Mouse (Mus musculus) kidney, embryonic 14.5 days (tissue): ENCODE measurements around the gene Opcml. TPM values are rescaled to one million over a fixed set of nuclear protein-coding genes. Genes with fewer than 3 reads are reported as not detected.

ENCODE experiments used
- ATAC-seq: fragments of 200-750 bp; cut with Nextera tagmentation; 2 replicates; pipeline ENCODE4 v1.8.0; 2017; ENCODE audit warnings: moderate number of reproducible peaks, mild to moderate bottlenecking, moderate TSS enrichment, moderate library complexity; ENCODE audit not compliant: low FRiP score, low TSS enrichment
- H3K27ac ChIP-seq: fragments of 300-500 bp; sonication (generic); 2 replicates; pipeline ENCODE4 v1.5.1; 2014; ENCODE audit warnings: low read depth, mild to moderate bottlenecking, low read length, moderate library complexity, mixed read lengths
- H3K27me3 ChIP-seq: fragments of 300-500 bp; sonication (generic); 2 replicates; pipeline ENCODE4 v1.6.1; 2014; ENCODE audit warnings: mild to moderate bottlenecking, low read length; ENCODE audit not compliant: control insufficient read depth, insufficient read depth
- H3K36me3 ChIP-seq: fragments of 300-500 bp; sonication (generic); 2 replicates; pipeline ENCODE4 v1.6.1; 2014; ENCODE audit warnings: low read length, mixed read lengths; ENCODE audit not compliant: control insufficient read depth, insufficient read depth
- H3K4me1 ChIP-seq: fragments of 300-500 bp; sonication (generic); 2 replicates; pipeline ENCODE4 v1.6.1; 2014; ENCODE audit warnings: low read length, mixed read lengths; ENCODE audit not compliant: control insufficient read depth, insufficient read depth
- H3K4me2 ChIP-seq: fragments of 300-500 bp; sonication (generic); replicated peaks from 2 replicates; pipeline ENCODE4 v1.6.1; 2014; ENCODE audit warnings: low read depth, mild to moderate bottlenecking, low read length
- H3K4me3 ChIP-seq: fragments of 300-500 bp; sonication (generic); 2 replicates; pipeline ENCODE4 v1.5.1; 2014; ENCODE audit warnings: mild to moderate bottlenecking, low read length
- H3K9ac ChIP-seq: fragments of 300-500 bp; sonication (generic); 2 replicates; pipeline ENCODE4 v1.6.1; 2014; ENCODE audit warnings: low read depth, mild to moderate bottlenecking, low read length, moderate library complexity
- H3K9me3 ChIP-seq: fragments of 300-500 bp; sonication (generic); 2 replicates; pipeline ENCODE4 v1.6.1; 2016; ENCODE audit warnings: low read length; ENCODE audit not compliant: control insufficient read depth
- WGBS: fragments of 180-500 bp; shearing (Covaris S2); extraction: QIAGEN DNeasy Blood & Tissue Kit; methylation state at CpG from one replicate; pipeline ENCODE4 v1.1.7; 2014; 5-methylcytosine and 5-hydroxymethylcytosine counted together
- polyA plus RNA-seq: library from polyadenylated mRNA; unstranded; fragments of >200 nt; fragmentation: Nextera tagmentation; extraction: Ambion mirVana; gene quantifications from 2 replicates; pipeline ENCODE4 v1.2.1, GENCODE M21; 2014

Opcml gene
- 1.9 TPM in 2 replicates for polyA plus RNA-seq

- Histone ChIP-seq H3K4me2 (peak within 1 kb of the TSS; percentile 45), H3K4me1 (no peaks in the 10 kb centered on the region), H3K4me3 (peak within 1 kb of the TSS; percentile 34), H3K36me3 (no peaks in the 10 kb centered on the region), H3K9me3 (no peaks in the 10 kb centered on the region), H3K27me3 (peaks cover 27% of the 10 kb centered on the region), H3K27ac (no peak within 1 kb of the TSS), H3K9ac (no peak within 1 kb of the TSS)
- peak; percentile 62 for ATAC-seq
- 1% methylated on average over 28 of the region's 28 CpGs for WGBS
Measured at GRCm38 (mm10) chr9:27790725-27791638, at the start of gene Opcml. Gene Opcml (plus strand): TSS chr9:27790775.

- no peak for ATAC-seq
- Histone ChIP-seq H3K4me3 (no peak overlapping the region), H3K36me3 (no peaks in the 10 kb centered on the region), H3K4me2 (no peak overlapping the region), H3K27ac (no peak overlapping the region), H3K27me3 (no peaks in the 10 kb centered on the region), H3K9me3 (no peaks in the 10 kb centered on the region), H3K4me1 (no peaks in the 10 kb centered on the region), H3K9ac (no peak overlapping the region)
- 76% methylated on average over 1 of the region's 1 CpGs for WGBS
Measured at GRCm38 (mm10) chr9:27758709-27759108, 31.9 kb upstream of the Opcml start.

GRCm38 (mm10) chr9:27761196-27761595 is 29.4 kb upstream of the Opcml start:
- H3K9ac ChIP-seq: no peak overlapping the region
- H3K4me1 ChIP-seq: no peaks in the 10 kb centered on the region
- 90% methylated on average over 2 of the region's 2 CpGs for WGBS
- H3K4me2 ChIP-seq: no peak overlapping the region
- no peaks in the 10 kb centered on the region for H3K27me3 ChIP-seq
- no peaks in the 10 kb centered on the region for H3K9me3 ChIP-seq
- ATAC-seq: no peak
- no peak overlapping the region for H3K4me3 ChIP-seq
- H3K27ac ChIP-seq: no peak overlapping the region
- no peaks in the 10 kb centered on the region for H3K36me3 ChIP-seq

- Histone ChIP-seq H3K4me1 (no peaks in the 10 kb centered on the region), H3K9me3 (no peaks in the 10 kb centered on the region), H3K9ac (no peak overlapping the region), H3K36me3 (no peaks in the 10 kb centered on the region), H3K27me3 (no peaks in the 10 kb centered on the region), H3K4me2 (no peak overlapping the region), H3K27ac (no peak overlapping the region), H3K4me3 (no peak overlapping the region)
- 81% methylated on average over 3 of the region's 3 CpGs for WGBS
- no peak for ATAC-seq
Measured at GRCm38 (mm10) chr9:27766446-27766845, 24.1 kb upstream of the Opcml start.

- no peaks in the 10 kb centered on the region for H3K9me3 ChIP-seq
- ATAC-seq: no peak
- no peak overlapping the region for H3K4me3 ChIP-seq
- no peaks in the 10 kb centered on the region for H3K27me3 ChIP-seq
- WGBS: 86% methylated on average over 8 of the region's 8 CpGs
- H3K4me2 ChIP-seq: no peak overlapping the region
- H3K27ac ChIP-seq: no peak overlapping the region
- H3K36me3 ChIP-seq: no peaks in the 10 kb centered on the region
- H3K4me1 ChIP-seq: no peaks in the 10 kb centered on the region
- no peak overlapping the region for H3K9ac ChIP-seq
Measured at GRCm38 (mm10) chr9:27767196-27767900, 23.2 kb upstream of the Opcml start.

- Histone ChIP-seq H3K4me1 (no peaks in the 10 kb centered on the region), H3K9me3 (no peaks in the 10 kb centered on the region), H3K4me2 (no peak overlapping the region), H3K4me3 (no peak overlapping the region), H3K36me3 (no peaks in the 10 kb centered on the region), H3K27ac (no peak overlapping the region), H3K27me3 (no peaks in the 10 kb centered on the region), H3K9ac (no peak overlapping the region)
- ATAC-seq: no peak
Measured at GRCm38 (mm10) chr9:27768788-27769187, 21.8 kb upstream of the Opcml start.

GRCm38 (mm10) chr9:27781291-27781993 is 9.1 kb upstream of the Opcml start:
- WGBS: 78% methylated on average over 6 of the region's 6 CpGs
- Histone ChIP-seq H3K4me3 (no peak overlapping the region), H3K27me3 (no peaks in the 10 kb centered on the region), H3K36me3 (no peaks in the 10 kb centered on the region), H3K4me1 (no peaks in the 10 kb centered on the region), H3K4me2 (no peak overlapping the region), H3K27ac (no peak overlapping the region), H3K9me3 (no peaks in the 10 kb centered on the region), H3K9ac (no peak overlapping the region)
- no peak for ATAC-seq

GRCm38 (mm10) chr9:27781994-27782337 is 8.6 kb upstream of the Opcml start:
- 0 out of 2 replicates have a peak, but pooled peaks have one; percentile 57 for ATAC-seq
- Histone ChIP-seq H3K9ac (no peak overlapping the region), H3K4me1 (no peaks in the 10 kb centered on the region), H3K4me2 (no peak overlapping the region), H3K27ac (no peak overlapping the region), H3K27me3 (no peaks in the 10 kb centered on the region), H3K4me3 (no peak overlapping the region), H3K9me3 (no peaks in the 10 kb centered on the region), H3K36me3 (no peaks in the 10 kb centered on the region)
- 25% methylated on average over 1 of the region's 1 CpGs for WGBS

GRCm38 (mm10) chr9:27791639-27791966 is 1.0 kb downstream of the Opcml start:
- H3K9ac ChIP-seq: no peak overlapping the region

More at GRCm38 (mm10) chr9:27791639-27791966, 1.0 kb downstream of the Opcml start:
- Histone ChIP-seq H3K27ac (no peak overlapping the region), H3K27me3 (peaks cover 27% of the 10 kb centered on the region), H3K4me2 (peak overlapping the region; percentile 45), H3K36me3 (no peaks in the 10 kb centered on the region), H3K4me3 (peak overlapping the region; percentile 34), H3K9me3 (no peaks in the 10 kb centered on the region), H3K4me1 (no peaks in the 10 kb centered on the region)
- 5% methylated on average over 12 of the region's 12 CpGs for WGBS
- no peak for ATAC-seq
